Mouse (Mus musculus): ENCODE measurements at regions not wholly inside any gene's neighbourhood (a gene's known extent, or its start where the extent isn't known, plus 50 kb on each side); places are given as distances from the start of the nearest gene placed in this dataset.

- Histone ChIP-seq H3K9me3 (ENCODE audit: low read length) (peaks cover 18% of the 10 kb centered on the region), H3K27me3 (ENCODE audit: insufficient read depth, low read length) (no peaks in the 10 kb centered on the region), H3K4me3 (replicated peaks; ENCODE audit: low read length) (no peak overlapping the region), H3K4me1 (replicated peaks; ENCODE audit: low read depth, low read length) (no peaks in the 10 kb centered on the region; the same call in 1 of the 2 replicates), H3K36me3 (ENCODE audit: insufficient read depth, low read length) (no peaks in the 10 kb centered on the region)
- TF ChIP-seq NANOG (IDR thresholded peaks at IDR 0.05; ENCODE audit: borderline replicate concordance, low read length): no peak
- TF ChIP-seq POU5F1 (IDR thresholded peaks at IDR 0.05; ENCODE audit: borderline replicate concordance, low read length): no peak
- TF ChIP-seq CTCF (conservative IDR thresholded peaks at IDR 0.05; ENCODE audit: low read length): no peak
These were observed 195.3 kb upstream of the Igfbp3 start for GRCm38 (mm10) chr11:7408992-7409391.

- no peaks in the 10 kb centered on the region for H3K4me1 ChIP-seq (replicated peaks; ENCODE audit: low read depth, low read length)
- no peaks in the 10 kb centered on the region for H3K27me3 ChIP-seq (ENCODE audit: insufficient read depth, low read length)
- H3K4me3 ChIP-seq (replicated peaks; ENCODE audit: low read length): no peak overlapping the region
- TF ChIP-seq POU5F1 (IDR thresholded peaks at IDR 0.05; ENCODE audit: borderline replicate concordance, low read length): no peak
- no peak for TF ChIP-seq CTCF (conservative IDR thresholded peaks at IDR 0.05; ENCODE audit: low read length)
- no peak for TF ChIP-seq NANOG (IDR thresholded peaks at IDR 0.05; ENCODE audit: borderline replicate concordance, low read length)
- peaks cover 13% of the 10 kb centered on the region for H3K9me3 ChIP-seq (ENCODE audit: low read length)
- H3K36me3 ChIP-seq (ENCODE audit: insufficient read depth, low read length): no peaks in the 10 kb centered on the region
These were observed 190.9 kb upstream of the Igfbp3 start for GRCm38 (mm10) chr11:7404666-7405065.

GRCm38 (mm10) chr11:7371835-7372234 lies 158.1 kb upstream of the Igfbp3 start:
- TF ChIP-seq NANOG (IDR thresholded peaks at IDR 0.05; ENCODE audit: borderline replicate concordance, low read length): no peak
- no peak for TF ChIP-seq POU5F1 (IDR thresholded peaks at IDR 0.05; ENCODE audit: borderline replicate concordance, low read length)
- TF ChIP-seq CTCF (conservative IDR thresholded peaks at IDR 0.05; ENCODE audit: low read length): no peak
- Histone ChIP-seq H3K9me3 (ENCODE audit: low read length) (no peaks in the 10 kb centered on the region), H3K36me3 (ENCODE audit: insufficient read depth, low read length) (no peaks in the 10 kb centered on the region), H3K27me3 (ENCODE audit: insufficient read depth, low read length) (no peaks in the 10 kb centered on the region), H3K4me3 (replicated peaks; ENCODE audit: low read length) (no peak overlapping the region), H3K4me1 (replicated peaks; ENCODE audit: low read depth, low read length) (no peaks in the 10 kb centered on the region)

DNA sequence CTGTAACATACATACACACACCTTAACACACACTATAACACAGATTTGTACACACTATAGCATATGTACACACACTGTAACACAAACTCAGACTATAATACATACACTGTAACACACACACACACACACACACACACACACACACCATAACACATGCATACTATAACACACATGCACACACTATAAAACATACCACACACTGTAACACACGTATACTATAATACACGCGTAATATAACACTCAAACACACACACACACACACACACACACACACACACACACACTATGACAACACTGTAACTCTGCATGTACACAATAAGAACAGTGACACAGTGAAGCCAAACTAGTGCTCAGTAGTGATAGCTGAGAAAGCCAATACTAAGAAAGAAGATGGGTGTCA lies 147.7 kb upstream of the Igfbp3 start:
- Histone ChIP-seq H3K36me3 (ENCODE audit: insufficient read depth, low read length) (no peaks in the 10 kb centered on the region), H3K27me3 (ENCODE audit: insufficient read depth, low read length) (no peaks in the 10 kb centered on the region), H3K4me3 (replicated peaks; ENCODE audit: low read length) (no peak overlapping the region), H3K9me3 (ENCODE audit: low read length) (no peaks in the 10 kb centered on the region), H3K4me1 (replicated peaks; ENCODE audit: low read depth, low read length) (no peaks in the 10 kb centered on the region)
- no peak for TF ChIP-seq POU5F1 (IDR thresholded peaks at IDR 0.05; ENCODE audit: borderline replicate concordance, low read length)
- no peak for TF ChIP-seq NANOG (IDR thresholded peaks at IDR 0.05; ENCODE audit: borderline replicate concordance, low read length)
- TF ChIP-seq CTCF (conservative IDR thresholded peaks at IDR 0.05; ENCODE audit: low read length): no peak

GRCm38 (mm10) chr11:7348601-7349000 lies 134.9 kb upstream of the Igfbp3 start:
- H3K36me3 ChIP-seq (ENCODE audit: insufficient read depth, low read length): no peaks in the 10 kb centered on the region
- H3K4me3 ChIP-seq (replicated peaks; ENCODE audit: low read length): no peak overlapping the region
- H3K9me3 ChIP-seq (ENCODE audit: low read length): peaks cover 4% of the 10 kb centered on the region
- no peaks in the 10 kb centered on the region for H3K27me3 ChIP-seq (ENCODE audit: insufficient read depth, low read length)
- TF ChIP-seq NANOG (IDR thresholded peaks at IDR 0.05; ENCODE audit: borderline replicate concordance, low read length) (no peak), CTCF (conservative IDR thresholded peaks at IDR 0.05; ENCODE audit: low read length) (no peak), POU5F1 (IDR thresholded peaks at IDR 0.05; ENCODE audit: borderline replicate concordance, low read length) (no peak)
- H3K4me1 ChIP-seq (replicated peaks; ENCODE audit: low read depth, low read length): no peaks in the 10 kb centered on the region

- Histone ChIP-seq H3K27me3 (ENCODE audit: insufficient read depth, low read length) (no peaks in the 10 kb centered on the region), H3K36me3 (ENCODE audit: insufficient read depth, low read length) (no peaks in the 10 kb centered on the region), H3K4me3 (replicated peaks; ENCODE audit: low read length) (no peak overlapping the region), H3K4me1 (replicated peaks; ENCODE audit: low read depth, low read length) (no peaks in the 10 kb centered on the region), H3K9me3 (ENCODE audit: low read length) (peaks cover 46% of the 10 kb centered on the region)
- TF ChIP-seq NANOG (IDR thresholded peaks at IDR 0.05; ENCODE audit: borderline replicate concordance, low read length): no peak
- TF ChIP-seq CTCF (conservative IDR thresholded peaks at IDR 0.05; ENCODE audit: low read length): no peak; the same call in 1 of the 2 replicates
- no peak for TF ChIP-seq POU5F1 (IDR thresholded peaks at IDR 0.05; ENCODE audit: borderline replicate concordance, low read length)
These were observed 124.1 kb upstream of the Igfbp3 start for GRCm38 (mm10) chr11:7337826-7338225.

GRCm38 (mm10) chr11:7317409-7317970 lies 103.8 kb upstream of the Igfbp3 start:
- TF ChIP-seq POU5F1 (IDR thresholded peaks at IDR 0.05; ENCODE audit: borderline replicate concordance, low read length): no peak
- TF ChIP-seq NANOG (IDR thresholded peaks at IDR 0.05; ENCODE audit: borderline replicate concordance, low read length): no peak
- TF ChIP-seq CTCF (conservative IDR thresholded peaks at IDR 0.05; ENCODE audit: low read length): no peak
- no peaks in the 10 kb centered on the region for H3K4me1 ChIP-seq (replicated peaks; ENCODE audit: low read depth, low read length)
- H3K9me3 ChIP-seq (ENCODE audit: low read length): peaks cover 4% of the 10 kb centered on the region; the same call in 1 of the 2 replicates
- H3K27me3 ChIP-seq (ENCODE audit: insufficient read depth, low read length): no peaks in the 10 kb centered on the region
- no peaks in the 10 kb centered on the region for H3K36me3 ChIP-seq (ENCODE audit: insufficient read depth, low read length)
- H3K4me3 ChIP-seq (replicated peaks; ENCODE audit: low read length): no peak overlapping the region

DNA sequence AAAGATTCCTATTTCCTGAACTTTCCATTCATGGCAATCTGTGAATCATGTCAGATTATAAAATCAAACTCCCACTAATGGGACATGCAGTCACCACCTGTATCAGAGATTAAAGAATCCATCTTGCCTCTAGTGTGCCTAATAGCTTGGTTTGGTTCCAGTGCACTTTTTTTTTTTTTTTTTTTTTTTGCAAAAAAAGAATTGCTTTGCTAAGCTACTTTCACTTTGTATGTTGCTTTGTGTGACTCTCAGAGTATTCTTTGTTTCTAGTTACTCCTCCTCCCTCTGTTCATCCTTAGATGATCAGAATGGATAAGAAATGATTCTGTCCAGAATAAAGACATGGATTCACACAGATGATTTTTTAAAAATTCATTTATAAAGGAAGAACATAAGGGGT lies 82.5 kb upstream of the Igfbp3 start:
- Histone ChIP-seq H3K27me3 (ENCODE audit: insufficient read depth, low read length) (no peaks in the 10 kb centered on the region), H3K4me1 (replicated peaks; ENCODE audit: low read depth, low read length) (no peaks in the 10 kb centered on the region), H3K9me3 (ENCODE audit: low read length) (peaks cover 10% of the 10 kb centered on the region; the same call in 1 of the 2 replicates), H3K4me3 (replicated peaks; ENCODE audit: low read length) (no peak overlapping the region), H3K36me3 (ENCODE audit: insufficient read depth, low read length) (no peaks in the 10 kb centered on the region)
- TF ChIP-seq NANOG (IDR thresholded peaks at IDR 0.05; ENCODE audit: borderline replicate concordance, low read length): no peak
- TF ChIP-seq POU5F1 (IDR thresholded peaks at IDR 0.05; ENCODE audit: borderline replicate concordance, low read length): no peak
- TF ChIP-seq CTCF (conservative IDR thresholded peaks at IDR 0.05; ENCODE audit: low read length): no peak
